Mouse (Mus musculus) kidney, adult 2 months (tissue): ENCODE measurements around the gene Plppr5. TPM values are rescaled to one million over a fixed set of nuclear protein-coding genes. Genes with fewer than 3 reads are reported as not detected.

ENCODE experiments used
- DNase-seq: peaks from one replicate; pipeline ENCODE4 v3.0.0; 2021
- H3K27ac ChIP-seq: fragments of 200-500 bp; 2 replicates; pipeline ENCODE4 v1.5.1; 2012; ENCODE audit warnings: low read depth, low read length, control low read depth, inconsistent platforms; ENCODE audit not compliant: insufficient read depth
- H3K27me3 ChIP-seq: fragments of 200-500 bp; replicated peaks from 2 replicates; pipeline ENCODE4 v1.6.1; 2012; ENCODE audit warnings: mild to moderate bottlenecking, moderate library complexity, low read length, inconsistent platforms; ENCODE audit not compliant: control insufficient read depth, insufficient read depth
- H3K36me3 ChIP-seq: fragments of 200-500 bp; 2 replicates; pipeline ENCODE4 v1.6.1; 2012; ENCODE audit warnings: mild to moderate bottlenecking, moderate library complexity, low read length, inconsistent platforms; ENCODE audit not compliant: control insufficient read depth, insufficient read depth
- H3K4me1 ChIP-seq: fragments of 200-500 bp; 2 replicates; pipeline ENCODE4 v1.6.1; 2011; ENCODE audit warnings: low read length; ENCODE audit not compliant: control insufficient read depth, insufficient read depth
- H3K4me3 ChIP-seq: fragments of 200-500 bp; 2 replicates; pipeline ENCODE4 v1.5.1; 2011; ENCODE audit warnings: mild to moderate bottlenecking, low read depth, low read length, control low read depth; ENCODE audit not compliant: insufficient read depth
- CTCF ChIP-seq: fragments of 200-500 bp; conservative IDR thresholded peaks from 2 replicates; pipeline ENCODE4 v1.5.1; 2011; ENCODE audit warnings: low read depth, mild to moderate bottlenecking, control low read depth, low read length, moderate library complexity, mixed read lengths; ENCODE audit not compliant: insufficient read depth, insufficient read length
- POLR2A ChIP-seq: fragments of 200-500 bp; IDR thresholded peaks from one replicate; pipeline ENCODE4 v1.6.1; 2011; ENCODE audit warnings: low read depth, low read length, control low read depth
- WGBS: fragments of 180-500 bp; shearing (Covaris S2); methylation state at CpG from one replicate; pipeline ENCODE4 v1.1.7; 2018; 5-methylcytosine and 5-hydroxymethylcytosine counted together
- polyA plus RNA-seq: library from polyadenylated mRNA; depleted of rRNA; stranded (reverse); fragments of >200 nt; gene quantifications from 2 replicates; pipeline ENCODE4 v1.2.3, GENCODE M21; 2012; rRNA removed

Plppr5 gene
- polyA plus RNA-seq: 0.03 and 0.05 TPM in 2 replicates

GRCm38 (mm10) chr3:117574529-117575252, at the start of gene Plppr5:
Gene Plppr5 (plus strand): TSS chr3:117574836.
- no peak for TF ChIP-seq POLR2A
- TF ChIP-seq CTCF: no peak
- no peaks in the 10 kb centered on the region for H3K4me1 ChIP-seq
- no peak within 1 kb of the TSS for H3K4me3 ChIP-seq
- H3K27me3 ChIP-seq: no peaks in the 10 kb centered on the region
- H3K36me3 ChIP-seq: no peaks in the 10 kb centered on the region
- no peak for DNase-seq
- H3K27ac ChIP-seq: no peak within 1 kb of the TSS
- WGBS: 27% methylated on average over 20 of the region's 20 CpGs

DNA sequence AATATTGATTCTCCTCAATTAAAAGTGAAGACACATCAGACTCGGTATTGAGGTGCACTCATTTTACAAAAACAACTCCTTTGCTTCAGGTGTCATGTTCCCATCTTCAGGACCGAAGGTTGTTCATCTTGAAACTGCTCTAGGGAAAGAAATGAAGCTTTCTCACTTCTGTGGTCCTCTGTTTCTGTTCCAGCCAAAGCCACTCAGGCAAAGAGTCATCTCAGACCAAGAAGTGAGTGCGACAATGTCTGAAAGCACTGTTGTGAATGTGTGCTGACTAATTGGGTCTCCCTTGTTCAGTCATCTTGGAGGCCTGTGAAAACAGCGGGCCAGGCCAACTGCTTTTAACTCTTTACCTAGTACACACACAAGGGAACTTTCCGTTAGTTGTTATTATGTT, 24.7 kb upstream of the Plppr5 start:
- Histone ChIP-seq H3K27ac (no peak overlapping the region), H3K4me3 (no peak overlapping the region), H3K27me3 (no peaks in the 10 kb centered on the region), H3K36me3 (no peaks in the 10 kb centered on the region), H3K4me1 (no peaks in the 10 kb centered on the region)
- no peak for DNase-seq
- TF ChIP-seq CTCF: no peak
- WGBS: 74% methylated on average over 5 of the region's 5 CpGs

DNA sequence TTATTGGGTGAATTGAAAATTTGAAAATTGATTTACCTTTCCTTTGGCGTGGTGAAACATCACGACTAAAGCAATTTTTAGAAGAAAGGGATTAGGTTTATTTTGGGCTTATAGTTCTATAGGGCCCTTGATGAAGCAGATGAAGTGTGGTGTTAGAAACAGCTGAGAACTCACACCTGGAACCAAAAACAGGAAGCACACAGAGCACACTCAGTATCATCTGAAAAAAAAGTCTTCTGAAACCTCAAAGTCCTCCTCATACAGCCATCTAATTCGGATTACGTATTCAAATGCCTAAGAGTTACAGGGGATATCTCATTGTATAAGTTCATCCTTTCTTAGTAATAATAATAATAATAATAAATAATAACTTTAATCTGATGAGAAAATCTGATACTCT, 24.1 kb upstream of the Plppr5 start:
- no peak overlapping the region for H3K4me3 ChIP-seq
- TF ChIP-seq POLR2A: no peak
- TF ChIP-seq CTCF: no peak
- H3K27me3 ChIP-seq: no peaks in the 10 kb centered on the region
- 90% methylated on average over 4 of the region's 4 CpGs for WGBS
- no peak for DNase-seq
- H3K4me1 ChIP-seq: no peaks in the 10 kb centered on the region
- H3K36me3 ChIP-seq: no peaks in the 10 kb centered on the region
- H3K27ac ChIP-seq: no peak overlapping the region

DNA sequence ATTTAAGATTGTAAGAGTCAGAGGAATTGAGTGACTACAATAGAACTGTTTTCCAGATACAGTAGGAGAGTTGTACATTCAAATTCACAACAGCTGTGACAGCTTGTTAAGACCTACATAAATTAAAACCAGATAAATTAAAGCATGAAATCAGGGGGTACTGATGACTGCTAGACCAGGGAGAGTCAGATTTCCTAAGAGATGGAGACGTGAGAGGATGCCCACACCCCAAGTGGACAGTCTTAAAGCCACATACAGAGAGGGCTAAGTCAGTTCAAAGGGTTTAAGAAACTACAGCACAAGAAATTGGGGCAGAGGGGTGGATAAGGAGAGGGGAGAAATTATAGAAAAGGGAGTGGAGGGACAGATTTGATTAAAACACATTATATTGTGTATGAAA, 17.7 kb upstream of the Plppr5 start:
- H3K27ac ChIP-seq: no peak overlapping the region
- no peak for DNase-seq
- no peaks in the 10 kb centered on the region for H3K36me3 ChIP-seq
- H3K27me3 ChIP-seq: no peaks in the 10 kb centered on the region
- TF ChIP-seq POLR2A (no peak), CTCF (no peak)
- no peak overlapping the region for H3K4me3 ChIP-seq
- H3K4me1 ChIP-seq: no peaks in the 10 kb centered on the region
- WGBS: 19% methylated on average over 1 of the region's 1 CpGs

- Histone ChIP-seq H3K27ac (no peak overlapping the region), H3K36me3 (no peaks in the 10 kb centered on the region), H3K27me3 (no peaks in the 10 kb centered on the region), H3K4me1 (no peaks in the 10 kb centered on the region), H3K4me3 (no peak overlapping the region)
- WGBS: 2% methylated on average over 74 of the region's 74 CpGs
- TF ChIP-seq POLR2A (no peak), CTCF (no peak)
- DNase-seq: no peak
Measured at GRCm38 (mm10) chr3:117575253-117575927, 754 bp downstream of the Plppr5 start.

GRCm38 (mm10) chr3:117575928-117576254, 1.3 kb downstream of the Plppr5 start:
- no peak for DNase-seq
- H3K4me1 ChIP-seq: no peaks in the 10 kb centered on the region
- no peak overlapping the region for H3K27ac ChIP-seq
- TF ChIP-seq CTCF: no peak
- TF ChIP-seq POLR2A: no peak
- H3K27me3 ChIP-seq: no peaks in the 10 kb centered on the region
- WGBS: 30% methylated on average over 3 of the region's 3 CpGs
- H3K36me3 ChIP-seq: no peaks in the 10 kb centered on the region
- no peak overlapping the region for H3K4me3 ChIP-seq

- H3K36me3 ChIP-seq: no peaks in the 10 kb centered on the region
Measured at GRCm38 (mm10) chr3:117577349-117577748, 2.7 kb downstream of the Plppr5 start.

More at GRCm38 (mm10) chr3:117577349-117577748, 2.7 kb downstream of the Plppr5 start:
- 93% methylated on average over 2 of the region's 2 CpGs for WGBS
- Histone ChIP-seq H3K4me1 (no peaks in the 10 kb centered on the region), H3K27me3 (no peaks in the 10 kb centered on the region), H3K27ac (no peak overlapping the region), H3K4me3 (no peak overlapping the region)
- TF ChIP-seq POLR2A (no peak), CTCF (no peak)
- DNase-seq: no peak
